10 mouse cellular contexts compared by ENCODE assay signal in the genomic region with DNA sequence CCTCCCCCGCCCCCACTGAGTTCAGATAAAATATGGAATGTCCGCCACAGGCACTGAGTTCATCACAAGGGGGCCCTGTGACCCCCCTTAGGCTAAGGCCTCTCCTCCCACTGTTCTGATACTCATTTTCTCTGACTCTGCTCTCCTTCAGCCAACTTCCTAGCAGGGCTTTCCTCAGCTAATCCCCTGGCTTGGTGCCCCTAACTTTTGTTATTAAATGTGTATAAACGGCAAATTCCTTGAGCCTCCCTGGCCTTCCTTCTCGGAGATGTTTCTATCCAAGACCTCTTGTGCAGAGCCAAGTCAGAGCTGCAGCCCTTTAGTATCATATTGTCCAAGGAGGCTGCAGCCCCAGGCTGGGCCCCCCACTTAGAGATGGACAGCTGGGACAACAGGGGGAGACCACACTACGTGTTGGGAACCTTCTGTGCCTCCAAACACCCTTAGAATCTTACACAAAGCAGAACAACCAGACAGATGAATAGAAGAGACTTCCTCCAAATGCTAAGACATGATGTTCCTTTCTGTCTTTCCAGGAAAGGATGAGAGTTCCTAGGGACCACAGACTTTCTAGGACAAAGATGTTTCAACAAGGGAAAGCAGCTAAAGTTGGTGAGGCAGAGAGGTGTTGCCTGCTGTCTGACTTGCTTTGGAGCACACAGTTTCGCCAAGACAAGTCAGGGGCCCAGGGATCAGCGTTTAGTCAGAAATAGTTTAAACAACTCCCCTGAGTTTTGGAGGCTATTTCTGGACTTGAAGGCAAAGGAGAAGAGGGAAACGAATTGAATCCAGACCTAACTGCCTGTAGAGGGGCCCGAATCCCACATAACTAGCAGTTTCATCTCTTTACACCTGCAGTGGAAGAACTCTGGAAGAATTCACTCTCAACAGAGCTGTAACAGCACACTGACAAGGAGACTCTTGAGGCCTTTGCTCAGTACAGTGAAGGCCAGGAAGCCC.
DNase-seq lines count a peak whose midpoint lies in the region; ATAC-seq and TF ChIP-seq lines count a peak whose summit lies in the region.
"Had no signal": no experiment of that assay in that cellular context is flagged by ENCODE, and none has a peak within 500 bp of the region (broad histone marks: within the 10 kb centered on the region; RNA-seq: fewer than 3 reads in every experiment).

No protein-coding gene starts in this region.

- no peak for TF ChIP-seq POLR2A in lung, adult 2 months (IDR thresholded peaks at IDR 0.05; ENCODE audit: borderline replicate concordance, extremely low read depth, low read depth, low read length)

- H3K36me3 ChIP-seq in lung, embryonic 14.5 days (ENCODE audit: insufficient read depth), result no peaks in the 10 kb centered on the region
- peaks cover 4% of the 10 kb centered on the region for H3K36me3 ChIP-seq in heart, embryonic 14.5 days (ENCODE audit: control insufficient read depth, insufficient read depth, low read length)
- no peaks in the 10 kb centered on the region for H3K36me3 ChIP-seq in limb, embryonic 15.5 days
- H3K36me3 ChIP-seq: embryonic facial prominence, embryonic 12.5 days had no signal

- no peaks in the 10 kb centered on the region for H3K27me3 ChIP-seq in lung, embryonic 14.5 days (ENCODE audit: insufficient read depth, low read length)
- no peaks in the 10 kb centered on the region for H3K27me3 ChIP-seq in heart, embryonic 14.5 days (ENCODE audit: control insufficient read depth, insufficient read depth, low read length)
- H3K27me3 ChIP-seq in limb, embryonic 15.5 days, result no peaks in the 10 kb centered on the region
- H3K27me3 ChIP-seq: embryonic facial prominence, embryonic 12.5 days; Patski had no signal

- DNase-seq in cerebellum, postnatal 10 days, result peak; percentile 39 to 45
- no peak for DNase-seq in cerebellum, postnatal 4 days (ENCODE audit: low spot score in 2 of 2)
- peak; percentile 57 for DNase-seq in lung, embryonic 14.5 days
- DNase-seq in lung, adult 2 months, result no peak
- no peak for DNase-seq in Muller cell, postnatal 12 days (ENCODE audit: inconsistent ontology term)
- DNase-seq in gastrocnemius, postnatal 14 days, result no peak

- TF ChIP-seq CTCF in lung, embryonic 14.5 days (IDR thresholded peaks at IDR 0.05; ENCODE audit: low read depth), result no peak
- TF ChIP-seq CTCF in lung, adult 2 months (IDR thresholded peaks at IDR 0.05; ENCODE audit: insufficient read depth, low read length), result no peak

- H3K4me2 ChIP-seq in lung, embryonic 14.5 days, result no peak overlapping the region
- no peak overlapping the region for H3K4me2 ChIP-seq in heart, embryonic 14.5 days (ENCODE audit: low read length)
- H3K4me2 ChIP-seq in limb, embryonic 15.5 days, result no peak overlapping the region
- H3K4me2 ChIP-seq: embryonic facial prominence, embryonic 12.5 days had no signal

- no peaks in the 10 kb centered on the region for H3K9me3 ChIP-seq in lung, embryonic 14.5 days (ENCODE audit: low read depth, low read length)
- H3K9me3 ChIP-seq in heart, embryonic 14.5 days (ENCODE audit: control insufficient read depth, low read length), result no peaks in the 10 kb centered on the region
- no peaks in the 10 kb centered on the region for H3K9me3 ChIP-seq in limb, embryonic 15.5 days
- H3K9me3 ChIP-seq: embryonic facial prominence, embryonic 12.5 days had no signal

- peaks cover 27% of the 10 kb centered on the region for H3K4me1 ChIP-seq in lung, embryonic 14.5 days (ENCODE audit: insufficient read depth)
- H3K4me1 ChIP-seq in lung, adult 2 months (ENCODE audit: control insufficient read depth, insufficient read depth, low read length), result peaks cover 11% of the 10 kb centered on the region
- H3K4me1 ChIP-seq in heart, embryonic 14.5 days (ENCODE audit: control insufficient read depth in 2 of 2, insufficient read depth in 2 of 2, low read length in 2 of 2), result peaks cover 45 to 61% of the 10 kb centered on the region in 2 experiments
- H3K4me1 ChIP-seq in limb, embryonic 15.5 days, result peaks cover 58% of the 10 kb centered on the region

- no peak for ATAC-seq in lung, embryonic 14.5 days (ENCODE audit: insufficient read depth)
- ATAC-seq in heart, embryonic 14.5 days (ENCODE audit: insufficient number of reproducible peaks, insufficient read depth, low FRiP score, low read depth), result no peak
- ATAC-seq in limb, embryonic 15.5 days (ENCODE audit: insufficient number of reproducible peaks, low FRiP score, low TSS enrichment, low read depth), result no peak
- ATAC-seq: Patski had no signal

- intact Hi-C loops in gastrocnemius, postnatal 14 days (cut with DNase I; ENCODE audit: low total_unique reads), result no loop called here

- no peak overlapping the region for H3K9ac ChIP-seq in lung, embryonic 14.5 days
- H3K9ac ChIP-seq in heart, embryonic 14.5 days (ENCODE audit: low read length), result peak overlapping the region; percentile 55; the same call in 1 of the 2 replicates
- H3K9ac ChIP-seq in limb, embryonic 15.5 days, result no peak overlapping the region
- H3K9ac ChIP-seq: embryonic facial prominence, embryonic 12.5 days had no signal

- H3K27ac ChIP-seq in lung, embryonic 14.5 days (ENCODE audit: low read depth), result peak overlapping the region; percentile 72; the same call in 1 of the 2 replicates
- peak overlapping the region; percentile 65 to 82 for H3K27ac ChIP-seq in heart, embryonic 14.5 days (replicated peaks in 1 of 2; ENCODE audit: control insufficient read depth in 1 of 2, insufficient read depth in 1 of 2, low read depth in 2 of 2, low read length in 2 of 2)
- peak overlapping the region; percentile 62 for H3K27ac ChIP-seq in limb, embryonic 15.5 days
- H3K27ac ChIP-seq: embryonic facial prominence, embryonic 12.5 days had no signal

- whole genome bisulfite sequencing in lung, embryonic 14.5 days, result 44% methylated on average over 9 of the region's 9 CpGs
- 44% methylated on average over 9 of the region's 9 CpGs for WGBS in lung, adult 2 months
- 34% methylated on average over 9 of the region's 9 CpGs for WGBS in heart, embryonic 14.5 days
- 33% methylated on average over 9 of the region's 9 CpGs for WGBS in limb, embryonic 15.5 days

- H3K4me3 ChIP-seq in lung, embryonic 14.5 days (ENCODE audit: low read depth, low read length), result no peak overlapping the region
- H3K4me3 ChIP-seq in lung, adult 2 months (replicated peaks; ENCODE audit: extremely low read depth, low read depth, low read length), result no peak overlapping the region
- H3K4me3 ChIP-seq in heart, embryonic 14.5 days (ENCODE audit: control insufficient read depth in 1 of 2, insufficient read depth in 1 of 2, low read depth in 1 of 2, low read length in 2 of 2), result no peak overlapping the region
- no peak overlapping the region for H3K4me3 ChIP-seq in limb, embryonic 15.5 days
- H3K4me3 ChIP-seq: embryonic facial prominence, embryonic 12.5 days had no signal

Comparison
In these comparisons a context has a peak if more than half of its experiments do, and no peak if none do; other contexts are left out.
1. DNase-seq: peak in cerebellum, postnatal 10 days (2 of 2) and lung, embryonic 14.5 days (single experiment); none in cerebellum, postnatal 4 days (0 of 2), lung, adult 2 months (single experiment), Muller cell, postnatal 12 days (single experiment) and gastrocnemius, postnatal 14 days (single experiment).
2. Peak in every context shown above with its lines, with median percentiles within 50 percentile points of each other: H3K27ac ChIP-seq.